Mouse (Mus musculus): ENCODE results near the gene Olfr881.

DNA sequence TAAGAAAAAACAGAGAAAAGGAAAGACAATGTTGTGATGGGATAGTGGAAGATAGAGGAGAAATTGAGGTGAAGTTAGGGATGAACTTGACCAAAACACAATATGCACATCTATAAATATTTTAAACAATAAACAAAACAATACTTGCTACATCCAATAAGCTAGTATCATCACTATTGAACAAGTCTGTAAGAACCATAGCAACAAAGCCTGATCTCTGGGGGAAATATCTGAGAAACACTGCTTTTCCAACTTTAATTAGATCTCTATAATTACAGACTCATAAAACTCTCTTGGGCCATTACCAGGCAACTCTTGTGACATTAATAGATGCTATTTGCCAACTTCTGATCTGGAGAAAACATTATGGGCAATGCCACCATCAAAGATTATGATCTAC lies at the start of gene Olfr881:
- TF ChIP-seq CTCF (IDR thresholded peaks at IDR 0.05; ENCODE audit: low read depth, low read length), result no peak
- TF ChIP-seq EP300 (IDR thresholded peaks at IDR 0.05; ENCODE audit: insufficient read depth, low read depth, low read length), result no peak
- no peak for TF ChIP-seq POLR2A (IDR thresholded peaks at IDR 0.05; ENCODE audit: insufficient read depth, low read length)
